Mouse (Mus musculus): ENCODE data around the gene Cdc26. TPM values are rescaled to one million over a fixed set of nuclear protein-coding genes. Genes with fewer than 3 reads are reported as not detected.

The Cdc26 gene
- total and polyA plus RNA-seq, 3 experiments: 78.2 to 258 (median 125) TPM

GRCm38 (mm10) chr4:62366291-62366690, 42.2 kb downstream of the Cdc26 start:
- H3K27me3 ChIP-seq (replicated peaks): no peaks in the 10 kb centered on the region
- peaks cover 0 to 27% of the 10 kb centered on the region in 2 experiments; a peak in 2 of 4 replicates for H3K4me1 ChIP-seq (ENCODE audit: control insufficient read depth in 1 of 2, insufficient read depth in 2 of 2)
- no peak overlapping the region for H3K4me3 ChIP-seq (replicated peaks in 1 of 3; ENCODE audit: low read depth in 2 of 3, low read length in 2 of 3, poor library complexity in 1 of 3)
- peaks cover 8% of the 10 kb centered on the region; the same call in 1 of the 2 replicates for H3K79me2 ChIP-seq (replicated peaks; ENCODE audit: control insufficient read depth, extremely low read depth, insufficient read depth, poor library complexity, severe bottlenecking)
- H3K9me3 ChIP-seq (replicated peaks; ENCODE audit: low read length): no peaks in the 10 kb centered on the region
- H3K9ac ChIP-seq (ENCODE audit: insufficient read depth, low read depth): no peak overlapping the region
- no peak for TF ChIP-seq MEF2A (IDR thresholded peaks at IDR 0.05; ENCODE audit: borderline replicate concordance, low read depth, low read length)
- no peak for TF ChIP-seq NRF1 (IDR thresholded peaks at IDR 0.05; ENCODE audit: low read depth, low read length)
- TF ChIP-seq USF2 (conservative IDR thresholded peaks at IDR 0.05; ENCODE audit: low read depth, low read length): no peak
- TF ChIP-seq NELFE (IDR thresholded peaks at IDR 0.05; ENCODE audit: low read depth, low read length): no peak
- no peak for TF ChIP-seq MXI1 (IDR thresholded peaks at IDR 0.05; ENCODE audit: low read depth, low read length)
- TF ChIP-seq CHD1 (IDR thresholded peaks at IDR 0.05; ENCODE audit: low read depth, low read length): no peak
- no peak for TF ChIP-seq SMC3 (IDR thresholded peaks at IDR 0.05; ENCODE audit: low read depth, low read length)
- no peak for TF ChIP-seq BHLHE40 (IDR thresholded peaks at IDR 0.05; ENCODE audit: low read depth, low read length)
- no peak for DNase-seq (ENCODE audit: extremely low read depth)
- peaks cover 0 to 21% of the 10 kb centered on the region in 2 experiments for H3K36me3 ChIP-seq (replicated peaks in 1 of 2; ENCODE audit: control insufficient read depth in 1 of 2, insufficient read depth in 1 of 2, low read length in 1 of 2)
- H3K4me2 ChIP-seq (ENCODE audit: insufficient read depth, low read depth, poor library complexity, severe bottlenecking): no peak overlapping the region
- dilution Hi-C loops (cut with MboI; ENCODE audit: extremely low pct_ligation_motif_present, extremely low pct_unique_long_range_greater_than_20kb, low sequenced_read_pairs) (no loop called here), in situ Hi-C loops (cut with MboI; ENCODE audit: low pct_ligation_motif_present, low pct_unique_long_range_greater_than_20kb, low sequenced_read_pairs) (no loop called here)
- H3K27ac ChIP-seq (ENCODE audit: insufficient read depth, low read depth): no peak overlapping the region

- Histone ChIP-seq H3K79me2 (replicated peaks; ENCODE audit: control insufficient read depth, extremely low read depth, insufficient read depth, poor library complexity, severe bottlenecking) (peaks cover 18% of the 10 kb centered on the region), H3K27me3 (replicated peaks) (no peaks in the 10 kb centered on the region), H3K36me3 (replicated peaks in 1 of 2; ENCODE audit: control insufficient read depth in 1 of 2, insufficient read depth in 1 of 2, low read length in 1 of 2) (peaks cover 0 to 16% of the 10 kb centered on the region in 2 experiments), H3K27ac (ENCODE audit: insufficient read depth, low read depth) (no peak overlapping the region), H3K4me1 (ENCODE audit: control insufficient read depth in 1 of 2, insufficient read depth in 2 of 2) (peaks cover under 1 to 20% of the 10 kb centered on the region in 2 experiments; a peak in 2 of 4 replicates), H3K4me2 (ENCODE audit: insufficient read depth, low read depth, poor library complexity, severe bottlenecking) (no peak overlapping the region), H3K4me3 (replicated peaks in 1 of 3; ENCODE audit: low read depth in 2 of 3, low read length in 2 of 3, poor library complexity in 1 of 3) (no peak overlapping the region), H3K9ac (ENCODE audit: insufficient read depth, low read depth) (no peak overlapping the region), H3K9me3 (replicated peaks; ENCODE audit: low read length) (no peaks in the 10 kb centered on the region)
- DNase-seq (ENCODE audit: extremely low read depth): no peak
- in situ Hi-C loops (cut with MboI; ENCODE audit: low pct_ligation_motif_present, low pct_unique_long_range_greater_than_20kb, low sequenced_read_pairs): no loop called here
- dilution Hi-C loops (cut with MboI; ENCODE audit: extremely low pct_ligation_motif_present, extremely low pct_unique_long_range_greater_than_20kb, low sequenced_read_pairs): no loop called here
- TF ChIP-seq CHD2 (IDR thresholded peaks at IDR 0.05; ENCODE audit: low read length) (no peak), CTCF (conservative IDR thresholded peaks at IDR 0.05 in 1 of 2, IDR thresholded peaks at IDR 0.05 in 1 of 2; ENCODE audit: low read depth in 2 of 2, low read length in 2 of 2) (no peak), TBP (conservative IDR thresholded peaks at IDR 0.05; ENCODE audit: low read depth, low read length) (no peak), MAFK (IDR thresholded peaks at IDR 0.05; ENCODE audit: insufficient replicate concordance, low read length) (no peak)
These were observed 44.1 kb downstream of the Cdc26 start for GRCm38 (mm10) chr4:62364299-62364698.

GRCm38 (mm10) chr4:62362437-62362836, 46.0 kb downstream of the Cdc26 start:
- Histone ChIP-seq H3K27ac (ENCODE audit: insufficient read depth, low read depth) (no peak overlapping the region), H3K36me3 (replicated peaks in 1 of 2; ENCODE audit: control insufficient read depth in 1 of 2, insufficient read depth in 1 of 2, low read length in 1 of 2) (peaks cover 0 to 12% of the 10 kb centered on the region in 2 experiments), H3K9me3 (replicated peaks; ENCODE audit: low read length) (no peaks in the 10 kb centered on the region), H3K4me3 (replicated peaks in 1 of 3; ENCODE audit: low read depth in 2 of 3, low read length in 2 of 3, poor library complexity in 1 of 3) (no peak overlapping the region), H3K79me2 (replicated peaks; ENCODE audit: control insufficient read depth, extremely low read depth, insufficient read depth, poor library complexity, severe bottlenecking) (peaks cover 32% of the 10 kb centered on the region), H3K27me3 (replicated peaks) (no peaks in the 10 kb centered on the region), H3K9ac (ENCODE audit: insufficient read depth, low read depth) (peak overlapping the region; percentile 39), H3K4me1 (ENCODE audit: control insufficient read depth in 1 of 2, insufficient read depth in 2 of 2) (peaks cover 2 to 29% of the 10 kb centered on the region in 2 experiments; a peak in 2 of 4 replicates), H3K4me2 (ENCODE audit: insufficient read depth, low read depth, poor library complexity, severe bottlenecking) (no peak overlapping the region; the same call in 1 of the 2 replicates)
- in situ Hi-C loops (cut with MboI; ENCODE audit: low pct_ligation_motif_present, low pct_unique_long_range_greater_than_20kb, low sequenced_read_pairs): no loop called here
- TF ChIP-seq ZKSCAN1 (IDR thresholded peaks at IDR 0.05; ENCODE audit: borderline replicate concordance, low read depth, low read length): no peak
- TF ChIP-seq CHD2 (IDR thresholded peaks at IDR 0.05; ENCODE audit: low read length): no peak
- TF ChIP-seq ZNF384 (IDR thresholded peaks at IDR 0.05; ENCODE audit: low read depth, low read length): peak; percentile 80
- TF ChIP-seq EP300 (IDR thresholded peaks at IDR 0.05; ENCODE audit: low read length): 0 out of 2 replicates have a peak, but pooled peaks have one; percentile 36
- TF ChIP-seq RAD21 (IDR thresholded peaks at IDR 0.05; ENCODE audit: low read depth, low read length): no peak
- TF ChIP-seq TCF12 (IDR thresholded peaks at IDR 0.05; ENCODE audit: low read depth, low read length): 0 out of 2 replicates have a peak, but pooled peaks have one; percentile 26
- no peak for TF ChIP-seq MAX (IDR thresholded peaks at IDR 0.05; ENCODE audit: low read length)
- no peak for TF ChIP-seq POLR2A (IDR thresholded peaks at IDR 0.05; ENCODE audit: low read depth, low read length)
- dilution Hi-C loops (cut with MboI; ENCODE audit: extremely low pct_ligation_motif_present, extremely low pct_unique_long_range_greater_than_20kb, low sequenced_read_pairs): no loop called here
- peak; percentile 44 for DNase-seq (ENCODE audit: extremely low read depth)
